Mouse (Mus musculus): Measurements from ENCODE around the gene Plxnd1. TPM values are rescaled to one million over a fixed set of nuclear protein-coding genes. Genes with fewer than 3 reads are reported as not detected.
A peak's percentile ranks its signal among the peaks of the same experiment; 100 is the strongest.

Plxnd1 gene
- total and polyA plus RNA-seq, 2 experiments from 2014 or later, result 37.7 to 82.4 TPM

DNA sequence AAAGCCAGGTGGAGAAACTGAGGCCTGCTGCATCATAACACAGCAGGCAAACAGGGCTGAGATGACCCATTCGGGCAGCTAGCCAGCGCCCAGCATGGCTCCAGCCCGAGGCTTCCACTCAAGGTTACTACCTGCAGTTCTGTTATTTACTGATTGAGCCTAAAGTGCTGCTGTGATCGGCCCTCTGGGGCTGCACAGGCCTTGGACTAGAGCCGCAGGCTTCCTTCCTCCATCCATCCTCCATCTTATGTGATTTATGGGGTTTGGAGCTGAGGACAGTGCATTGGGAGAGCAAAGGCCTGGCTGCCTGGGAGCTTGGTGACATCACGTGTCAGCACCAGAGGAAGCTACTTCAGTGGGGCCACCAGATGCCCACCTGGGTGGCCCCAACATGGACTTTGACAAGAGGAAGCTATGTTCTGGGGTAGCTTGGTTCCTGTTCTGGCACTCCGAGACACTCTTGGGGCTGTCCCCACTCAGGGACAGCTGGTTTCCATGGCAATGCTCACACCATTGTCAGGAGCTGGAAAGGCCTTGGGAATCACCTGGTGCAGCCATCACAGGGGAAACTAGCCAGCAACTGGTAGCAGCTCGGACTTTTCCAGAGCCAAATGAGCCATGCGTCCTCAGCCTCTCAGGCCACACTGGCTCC, 7.6 kb downstream of the Plxnd1 start:
- H3K9me3 ChIP-seq (replicated peaks; ENCODE audit: control insufficient read depth, low read length), result no peaks in the 10 kb centered on the region
- peaks cover 14% of the 10 kb centered on the region for H3K4me1 ChIP-seq (ENCODE audit: control insufficient read depth, insufficient read depth)
- TF ChIP-seq CTCF (IDR thresholded peaks at IDR 0.05; ENCODE audit: low read depth) (no peak), EP300 (IDR thresholded peaks at IDR 0.05; ENCODE audit: low read depth) (no peak)
- ATAC-seq (ENCODE audit: insufficient read depth, low read depth) (no peak), DNase-seq (ENCODE audit: low spot score) (no peak)
- no peaks in the 10 kb centered on the region; the same call in 1 of the 2 replicates for H3K36me3 ChIP-seq (replicated peaks; ENCODE audit: control insufficient read depth, insufficient read depth, low read length)
- no peak overlapping the region for H3K4me3 ChIP-seq (ENCODE audit: low read depth, low read length)
- H3K9ac ChIP-seq (replicated peaks; ENCODE audit: low read depth, low read length), result no peak overlapping the region
- no peak overlapping the region for H3K27ac ChIP-seq (ENCODE audit: low read depth)
- H3K4me2 ChIP-seq (ENCODE audit: low read depth, low read length), result peak overlapping the region; percentile 64
- WGBS, result 64% methylated on average over 9 of the region's 9 CpGs
- no peaks in the 10 kb centered on the region; the same call in none of the 2 replicates for H3K27me3 ChIP-seq (ENCODE audit: control insufficient read depth, insufficient read depth, low read length)

DNA sequence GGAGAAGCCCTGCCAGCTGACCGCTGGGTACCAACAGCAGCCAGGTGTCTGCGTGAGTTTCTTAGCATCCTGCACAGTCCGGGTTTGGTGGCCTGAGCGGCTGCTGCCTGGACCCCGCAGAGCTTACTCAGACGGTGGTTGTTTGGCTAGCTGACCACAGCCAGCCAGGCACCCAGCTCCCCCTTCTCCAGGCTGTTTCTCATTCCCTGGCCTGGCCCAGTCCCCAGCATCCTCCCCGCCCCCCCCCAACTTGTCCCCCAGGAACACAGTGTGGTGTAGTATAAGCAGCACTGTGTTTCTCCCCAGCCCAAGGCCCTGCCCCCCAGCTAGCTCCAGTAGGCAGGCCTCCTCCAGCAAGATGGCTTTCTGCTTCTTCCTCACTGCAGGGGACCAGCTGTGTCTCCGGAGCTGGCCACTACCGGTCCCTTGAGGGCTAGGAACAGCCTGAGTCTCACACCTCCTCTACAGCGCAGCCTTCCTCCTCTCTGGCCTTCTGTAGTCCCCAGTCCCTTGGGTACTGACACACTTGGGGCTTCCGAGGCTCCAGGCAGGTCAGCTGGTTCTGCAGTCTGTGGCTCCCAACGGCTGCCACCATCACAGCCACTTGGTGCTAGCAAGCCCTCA, 8.2 kb downstream of the Plxnd1 start:
- ATAC-seq (ENCODE audit: insufficient read depth, low read depth), result peak; percentile 16; the same call in 1 of the 2 replicates

DNA sequence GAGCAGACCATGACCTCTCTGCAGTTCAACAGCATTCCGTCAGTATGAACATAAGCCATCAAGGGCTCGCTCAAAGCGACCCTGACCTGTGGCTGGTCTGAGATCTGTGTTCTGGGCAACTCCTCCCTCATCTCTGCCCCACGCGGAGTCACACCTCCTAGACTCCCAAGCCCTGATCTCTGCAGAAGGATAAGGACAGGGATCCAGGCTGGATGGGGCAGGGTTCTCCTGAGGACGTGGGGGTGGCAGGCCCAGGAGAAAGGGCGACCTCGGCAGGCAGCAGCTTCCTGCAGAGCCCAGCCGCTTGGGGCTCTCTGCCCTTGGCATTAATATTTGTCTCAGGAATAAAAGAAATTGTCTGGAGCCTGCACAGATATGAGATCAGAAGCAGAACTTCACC, 9.2 kb downstream of the Plxnd1 start:
- ATAC-seq (ENCODE audit: insufficient read depth, low read depth) (no peak), DNase-seq (ENCODE audit: low spot score) (no peak)
- no peaks in the 10 kb centered on the region for H3K9me3 ChIP-seq (replicated peaks; ENCODE audit: control insufficient read depth, low read length)
- H3K4me2 ChIP-seq (ENCODE audit: low read depth, low read length), result peak overlapping the region; percentile 64
- peaks cover 14% of the 10 kb centered on the region for H3K4me1 ChIP-seq (ENCODE audit: control insufficient read depth, insufficient read depth)
- H3K4me3 ChIP-seq (ENCODE audit: low read depth, low read length), result no peak overlapping the region
- no peak for TF ChIP-seq EP300 (IDR thresholded peaks at IDR 0.05; ENCODE audit: low read depth)
- no peak for TF ChIP-seq CTCF (IDR thresholded peaks at IDR 0.05; ENCODE audit: low read depth)
- H3K9ac ChIP-seq (replicated peaks; ENCODE audit: low read depth, low read length), result no peak overlapping the region
- 56% methylated on average over 9 of the region's 9 CpGs for WGBS
- H3K36me3 ChIP-seq (replicated peaks; ENCODE audit: control insufficient read depth, insufficient read depth, low read length), result 0 out of 2 replicates have a peak, but pooled peaks cover under 1% of the 10 kb centered on the region
- no peaks in the 10 kb centered on the region; the same call in 1 of the 2 replicates for H3K27me3 ChIP-seq (ENCODE audit: control insufficient read depth, insufficient read depth, low read length)
- no peak overlapping the region for H3K27ac ChIP-seq (ENCODE audit: low read depth)

More for the DNA sequence above, 8.2 kb downstream of the Plxnd1 start:
- no peak for TF ChIP-seq CTCF (IDR thresholded peaks at IDR 0.05; ENCODE audit: low read depth)
- no peak for TF ChIP-seq EP300 (IDR thresholded peaks at IDR 0.05; ENCODE audit: low read depth)
- Histone ChIP-seq H3K9ac (replicated peaks; ENCODE audit: low read depth, low read length) (no peak overlapping the region), H3K9me3 (replicated peaks; ENCODE audit: control insufficient read depth, low read length) (no peaks in the 10 kb centered on the region), H3K4me1 (ENCODE audit: control insufficient read depth, insufficient read depth) (peaks cover 14% of the 10 kb centered on the region), H3K27me3 (ENCODE audit: control insufficient read depth, insufficient read depth, low read length) (no peaks in the 10 kb centered on the region; the same call in 1 of the 2 replicates), H3K36me3 (replicated peaks; ENCODE audit: control insufficient read depth, insufficient read depth, low read length) (no peaks in the 10 kb centered on the region; the same call in 1 of the 2 replicates), H3K27ac (ENCODE audit: low read depth) (no peak overlapping the region), H3K4me2 (ENCODE audit: low read depth, low read length) (peak overlapping the region; percentile 64), H3K4me3 (ENCODE audit: low read depth, low read length) (no peak overlapping the region; the same call in 1 of the 2 replicates)
- 54% methylated on average over 12 of the region's 12 CpGs for WGBS
- DNase-seq (ENCODE audit: low spot score), result no peak

DNA sequence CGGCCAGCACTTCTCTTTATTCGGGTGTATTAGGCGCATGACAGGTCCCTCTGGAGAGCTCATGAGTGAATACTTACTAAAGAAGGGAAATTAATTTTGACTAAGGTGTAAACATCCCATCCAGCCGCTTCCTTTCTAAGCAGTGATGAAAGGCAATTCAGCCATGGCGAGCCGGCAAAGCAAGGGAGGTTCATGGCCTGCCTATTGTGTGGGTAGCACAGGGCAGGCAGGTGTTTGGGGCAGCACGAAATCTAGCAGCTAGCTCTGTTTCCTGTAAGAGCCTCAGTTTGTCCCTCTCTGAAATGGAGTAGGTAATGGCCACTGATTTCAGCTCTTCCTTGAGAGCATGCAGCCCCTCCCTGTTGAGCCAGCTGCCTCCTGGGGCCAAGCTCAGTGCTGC, 10.2 kb downstream of the Plxnd1 start:
- H3K4me3 ChIP-seq (ENCODE audit: low read depth, low read length), result no peak overlapping the region
- peak overlapping the region; percentile 64 for H3K4me2 ChIP-seq (ENCODE audit: low read depth, low read length)
- H3K9me3 ChIP-seq (replicated peaks; ENCODE audit: control insufficient read depth, low read length), result no peaks in the 10 kb centered on the region
- H3K4me1 ChIP-seq (ENCODE audit: control insufficient read depth, insufficient read depth), result peaks cover 14% of the 10 kb centered on the region
- DNase-seq (ENCODE audit: low spot score), result no peak
- ATAC-seq (ENCODE audit: insufficient read depth, low read depth), result no peak
- no peak overlapping the region for H3K9ac ChIP-seq (replicated peaks; ENCODE audit: low read depth, low read length)
- TF ChIP-seq EP300 (IDR thresholded peaks at IDR 0.05; ENCODE audit: low read depth), result no peak
- no peak for TF ChIP-seq CTCF (IDR thresholded peaks at IDR 0.05; ENCODE audit: low read depth)
- whole genome bisulfite sequencing, result 68% methylated on average over 7 of the region's 7 CpGs
- no peaks in the 10 kb centered on the region; the same call in 1 of the 2 replicates for H3K27me3 ChIP-seq (ENCODE audit: control insufficient read depth, insufficient read depth, low read length)
- H3K27ac ChIP-seq (ENCODE audit: low read depth), result 0 out of 2 replicates have a peak overlapping the region, but pooled peaks have one; percentile 2
- H3K36me3 ChIP-seq (replicated peaks; ENCODE audit: control insufficient read depth, insufficient read depth, low read length), result peaks cover 11% of the 10 kb centered on the region

DNA sequence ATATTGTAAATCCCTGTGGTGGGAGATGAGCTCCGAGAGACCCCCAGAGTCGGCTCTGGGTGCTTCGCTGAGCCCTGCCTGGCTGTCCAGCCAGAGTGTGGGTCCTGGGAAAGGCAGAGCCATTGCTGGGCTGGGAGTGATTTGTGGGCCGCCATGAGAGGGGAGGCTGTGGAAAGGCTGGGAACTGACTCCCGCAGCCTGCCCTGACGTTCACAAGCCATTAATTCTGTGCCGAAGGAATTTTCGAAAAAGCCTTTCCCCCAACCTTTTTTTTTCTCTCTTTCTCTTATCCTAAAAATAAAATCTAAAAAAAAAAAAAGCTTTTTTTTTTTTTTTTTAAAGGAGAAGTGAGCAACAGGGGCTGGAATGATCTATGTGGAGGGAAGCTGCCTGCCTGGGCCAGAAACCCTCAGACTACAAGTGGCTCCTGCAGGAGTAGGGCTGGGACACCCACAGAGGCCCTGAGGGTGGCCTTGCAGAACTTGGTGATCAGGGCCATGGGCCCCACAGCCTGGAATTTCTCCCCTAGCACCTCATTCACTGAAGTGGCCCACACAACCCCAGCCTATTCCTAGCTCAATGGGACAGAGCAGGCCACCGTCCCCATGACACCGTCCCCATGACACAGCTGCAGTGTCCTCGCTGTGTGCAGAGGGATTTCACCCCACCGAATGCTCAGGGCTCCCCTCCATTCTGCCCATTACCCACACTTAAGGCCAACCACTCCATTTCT, 11.3 kb downstream of the Plxnd1 start:
- DNase-seq (ENCODE audit: low spot score), result no peak
- no peak overlapping the region for H3K9ac ChIP-seq (replicated peaks; ENCODE audit: low read depth, low read length)
- no peak for ATAC-seq (ENCODE audit: insufficient read depth, low read depth)
- WGBS, result 64% methylated on average over 12 of the region's 12 CpGs
- peak overlapping the region; percentile 30 for H3K4me2 ChIP-seq (ENCODE audit: low read depth, low read length)
- no peaks in the 10 kb centered on the region for H3K9me3 ChIP-seq (replicated peaks; ENCODE audit: control insufficient read depth, low read length)
- no peak overlapping the region for H3K4me3 ChIP-seq (ENCODE audit: low read depth, low read length)
- H3K4me1 ChIP-seq (ENCODE audit: control insufficient read depth, insufficient read depth), result peaks cover 14% of the 10 kb centered on the region
- no peaks in the 10 kb centered on the region; the same call in 1 of the 2 replicates for H3K27me3 ChIP-seq (ENCODE audit: control insufficient read depth, insufficient read depth, low read length)
- peaks cover 15% of the 10 kb centered on the region for H3K36me3 ChIP-seq (replicated peaks; ENCODE audit: control insufficient read depth, insufficient read depth, low read length)
- TF ChIP-seq CTCF (IDR thresholded peaks at IDR 0.05; ENCODE audit: low read depth) (no peak), EP300 (IDR thresholded peaks at IDR 0.05; ENCODE audit: low read depth) (no peak)
- H3K27ac ChIP-seq (ENCODE audit: low read depth), result no peak overlapping the region

All from heart, postnatal 0 days (tissue).